Mouse (Mus musculus): ENCODE data around the gene B4galt1. TPM values are rescaled to one million over a fixed set of nuclear protein-coding genes. Genes with fewer than 3 reads are reported as not detected.

Gene B4galt1
- polyA plus RNA-seq, 2 experiments = 14.3 to 30.3 TPM

- TF ChIP-seq CTCF (IDR thresholded peaks at IDR 0.05; ENCODE audit: low read depth) (no peak), EP300 (IDR thresholded peaks at IDR 0.05; ENCODE audit: low read depth) (no peak)
- no peak for ATAC-seq (ENCODE audit: insufficient read depth)
- Histone ChIP-seq H3K4me2 (ENCODE audit: low read depth) (no peak overlapping the region), H3K4me1 (replicated peaks; ENCODE audit: control insufficient read depth in 2 of 2, insufficient read depth in 2 of 2, low read length in 1 of 2) (peaks cover 3 to 8% of the 10 kb centered on the region in 2 experiments; a peak in 3 of 4 replicates), H3K27ac (no peak overlapping the region), H3K36me3 (replicated peaks; ENCODE audit: control insufficient read depth, insufficient read depth, low read depth) (peaks cover 77% of the 10 kb centered on the region), H3K9ac (replicated peaks) (no peak overlapping the region), H3K9me3 (ENCODE audit: control insufficient read depth, low read length) (no peaks in the 10 kb centered on the region), H3K4me3 (ENCODE audit: insufficient read depth in 1 of 2, low read depth in 2 of 2, low read length in 2 of 2) (no peak overlapping the region), H3K27me3 (ENCODE audit: control insufficient read depth, insufficient read depth, low read length) (no peaks in the 10 kb centered on the region)
- no peak for DNase-seq (ENCODE audit: low read depth in 3 of 3, low spot score in 3 of 3)
- WGBS (ENCODE audit: insufficient replicate concordance) = 83% methylated on average over 1 of the region's 1 CpGs
Measured at GRCm38 (mm10) chr4:40812891-40813290, 40.9 kb downstream of the B4galt1 start.

- WGBS (ENCODE audit: insufficient replicate concordance) = 68% methylated on average over 5 of the region's 5 CpGs
- ATAC-seq (ENCODE audit: insufficient read depth) = no peak
- H3K4me1 ChIP-seq (replicated peaks; ENCODE audit: control insufficient read depth in 2 of 2, insufficient read depth in 2 of 2, low read length in 1 of 2) = peaks cover 0 to 4% of the 10 kb centered on the region in 2 experiments; a peak in 2 of 4 replicates
- H3K9ac ChIP-seq (replicated peaks) = no peak overlapping the region
- no peaks in the 10 kb centered on the region for H3K9me3 ChIP-seq (ENCODE audit: control insufficient read depth, low read length)
- no peak for TF ChIP-seq EP300 (IDR thresholded peaks at IDR 0.05; ENCODE audit: low read depth)
- no peak for TF ChIP-seq CTCF (IDR thresholded peaks at IDR 0.05; ENCODE audit: low read depth)
- no peak for DNase-seq (ENCODE audit: low read depth in 3 of 3, low spot score in 3 of 3)
- H3K4me2 ChIP-seq (ENCODE audit: low read depth) = no peak overlapping the region
- H3K36me3 ChIP-seq (replicated peaks; ENCODE audit: control insufficient read depth, insufficient read depth, low read depth) = peaks cover 78% of the 10 kb centered on the region
- H3K4me3 ChIP-seq (ENCODE audit: insufficient read depth in 1 of 2, low read depth in 2 of 2, low read length in 2 of 2) = no peak overlapping the region
- no peak overlapping the region for H3K27ac ChIP-seq
- no peaks in the 10 kb centered on the region for H3K27me3 ChIP-seq (ENCODE audit: control insufficient read depth, insufficient read depth, low read length)
Measured at GRCm38 (mm10) chr4:40810481-40810880, 43.3 kb downstream of the B4galt1 start.

- Histone ChIP-seq H3K9ac (replicated peaks) (no peak overlapping the region), H3K9me3 (ENCODE audit: control insufficient read depth, low read length) (no peaks in the 10 kb centered on the region), H3K4me1 (replicated peaks; ENCODE audit: control insufficient read depth in 2 of 2, insufficient read depth in 2 of 2, low read length in 1 of 2) (no peaks in the 10 kb centered on the region), H3K4me2 (ENCODE audit: low read depth) (no peak overlapping the region), H3K36me3 (replicated peaks; ENCODE audit: control insufficient read depth, insufficient read depth, low read depth) (peaks cover 60% of the 10 kb centered on the region), H3K4me3 (ENCODE audit: insufficient read depth in 1 of 2, low read depth in 2 of 2, low read length in 2 of 2) (no peak overlapping the region), H3K27me3 (ENCODE audit: control insufficient read depth, insufficient read depth, low read length) (no peaks in the 10 kb centered on the region), H3K27ac (no peak overlapping the region)
- TF ChIP-seq CTCF (IDR thresholded peaks at IDR 0.05; ENCODE audit: low read depth) = no peak
- no peak for TF ChIP-seq EP300 (IDR thresholded peaks at IDR 0.05; ENCODE audit: low read depth)
- 89% methylated on average over 4 of the region's 4 CpGs for WGBS (ENCODE audit: insufficient replicate concordance)
- DNase-seq (ENCODE audit: low read depth in 3 of 3, low spot score in 3 of 3) (no peak), ATAC-seq (ENCODE audit: insufficient read depth) (no peak)
Measured at GRCm38 (mm10) chr4:40807382-40807781, 46.4 kb downstream of the B4galt1 start.

GRCm38 (mm10) chr4:40805401-40805800, 48.4 kb downstream of the B4galt1 start:
- WGBS (ENCODE audit: insufficient replicate concordance) = 86% methylated on average over 8 of the region's 8 CpGs

GRCm38 (mm10) chr4:40802787-40803186, 51.0 kb downstream of the B4galt1 start:
- Histone ChIP-seq H3K4me1 (replicated peaks; ENCODE audit: control insufficient read depth in 2 of 2, insufficient read depth in 2 of 2, low read length in 1 of 2) (peaks cover 0 to 9% of the 10 kb centered on the region in 2 experiments; a peak in 2 of 4 replicates), H3K4me2 (ENCODE audit: low read depth) (no peak overlapping the region), H3K27me3 (ENCODE audit: control insufficient read depth, insufficient read depth, low read length) (no peaks in the 10 kb centered on the region), H3K36me3 (replicated peaks; ENCODE audit: control insufficient read depth, insufficient read depth, low read depth) (peaks cover 23% of the 10 kb centered on the region), H3K9me3 (ENCODE audit: control insufficient read depth, low read length) (no peaks in the 10 kb centered on the region), H3K9ac (replicated peaks) (no peak overlapping the region), H3K27ac (no peak overlapping the region), H3K4me3 (ENCODE audit: insufficient read depth in 1 of 2, low read depth in 2 of 2, low read length in 2 of 2) (no peak overlapping the region)
- TF ChIP-seq EP300 (IDR thresholded peaks at IDR 0.05; ENCODE audit: low read depth) (no peak), CTCF (IDR thresholded peaks at IDR 0.05; ENCODE audit: low read depth) (no peak)
- no peak for DNase-seq (ENCODE audit: low read depth in 3 of 3, low spot score in 3 of 3)
- ATAC-seq (ENCODE audit: insufficient read depth) = no peak
- 82% methylated on average over 3 of the region's 3 CpGs for WGBS (ENCODE audit: insufficient replicate concordance)

More at GRCm38 (mm10) chr4:40805401-40805800, 48.4 kb downstream of the B4galt1 start:
- H3K27me3 ChIP-seq (ENCODE audit: control insufficient read depth, insufficient read depth, low read length) = no peaks in the 10 kb centered on the region
- TF ChIP-seq CTCF (IDR thresholded peaks at IDR 0.05; ENCODE audit: low read depth) (no peak), EP300 (IDR thresholded peaks at IDR 0.05; ENCODE audit: low read depth) (no peak)
- no peak overlapping the region for H3K27ac ChIP-seq
- H3K4me2 ChIP-seq (ENCODE audit: low read depth) = no peak overlapping the region
- peaks cover 45% of the 10 kb centered on the region for H3K36me3 ChIP-seq (replicated peaks; ENCODE audit: control insufficient read depth, insufficient read depth, low read depth)
- H3K4me1 ChIP-seq (replicated peaks; ENCODE audit: control insufficient read depth in 2 of 2, insufficient read depth in 2 of 2, low read length in 1 of 2) = peaks cover 0 to 9% of the 10 kb centered on the region in 2 experiments; a peak in 2 of 4 replicates
- no peaks in the 10 kb centered on the region for H3K9me3 ChIP-seq (ENCODE audit: control insufficient read depth, low read length)
- DNase-seq (ENCODE audit: low read depth in 3 of 3, low spot score in 3 of 3) (no peak), ATAC-seq (ENCODE audit: insufficient read depth) (no peak)
- H3K9ac ChIP-seq (replicated peaks) = no peak overlapping the region
- H3K4me3 ChIP-seq (ENCODE audit: insufficient read depth in 1 of 2, low read depth in 2 of 2, low read length in 2 of 2) = no peak overlapping the region
